Mouse (Mus musculus) G1E (cell line): ENCODE measurements at regions not wholly inside any gene's neighbourhood (a gene's known extent, or its start where the extent isn't known, plus 50 kb on each side); places are given as distances from the start of the nearest gene placed in this dataset.

Source experiments
- ATAC-seq: 2 replicates; pipeline ENCODE4 v1.8.0; 2016; ENCODE audit warnings: mild to moderate bottlenecking; ENCODE audit not compliant: insufficient number of reproducible peaks, poor library complexity, low FRiP score, severe bottlenecking; ENCODE audit errors: extremely low read depth
- DNase-seq: peaks from one replicate; pipeline ENCODE4 v3.0.0; 2012; ENCODE audit warnings: low spot score
- H3K27me3 ChIP-seq: 2 replicates; pipeline ENCODE4 v1.6.1; 2012; ENCODE audit warnings: mild to moderate bottlenecking, low read length, inconsistent platforms; ENCODE audit not compliant: insufficient read depth
- H3K36me3 ChIP-seq: replicated peaks from 2 replicates; pipeline ENCODE3; 2012; ENCODE audit warnings: mild to moderate bottlenecking, inconsistent platforms
- H3K4me1 ChIP-seq: 2 replicates; pipeline ENCODE4 v1.6.1; 2012; ENCODE audit warnings: low read depth, low read length, inconsistent platforms, mixed read lengths; ENCODE audit not compliant: insufficient read depth
- H3K4me3 ChIP-seq: 2 replicates; pipeline ENCODE4 v1.5.1; 2012; ENCODE audit warnings: low read depth, mild to moderate bottlenecking, inconsistent platforms, low read length, moderate library complexity, mixed read lengths
- H3K9me3 ChIP-seq: replicated peaks from 2 replicates; pipeline ENCODE4 v1.6.1; 2012; ENCODE audit warnings: inconsistent platforms
- CTCF ChIP-seq: IDR thresholded peaks from 2 replicates; pipeline ENCODE4 v1.5.1; 2012; ENCODE audit warnings: low read depth, low read length, inconsistent platforms, mixed read lengths
- GATA1 ChIP-seq: IDR thresholded peaks from 2 replicates; pipeline ENCODE4 v1.6.1; 2012; ENCODE audit warnings: borderline replicate concordance, low read length, inconsistent platforms, mixed read lengths
- GATA2 ChIP-seq: IDR thresholded peaks from 2 replicates; pipeline ENCODE4 v1.6.1; 2012; ENCODE audit warnings: low read depth, low read length, inconsistent platforms, borderline replicate concordance
- POLR2AphosphoS5 ChIP-seq: IDR thresholded peaks from 2 replicates; pipeline ENCODE4 v1.6.1; 2012; ENCODE audit warnings: low read depth, low read length, inconsistent platforms; ENCODE audit not compliant: insufficient replicate concordance
- TAL1 ChIP-seq: conservative IDR thresholded peaks from 2 replicates; pipeline ENCODE4 v1.6.1; 2012; ENCODE audit warnings: low read depth, low read length, inconsistent platforms, mixed read lengths

GRCm38 (mm10) chr15:53001964-53002363, 882.7 kb upstream of the Gm7489 start:
- H3K27me3 ChIP-seq = no peaks in the 10 kb centered on the region; the same call in 1 of the 2 replicates
- H3K9me3 ChIP-seq = no peaks in the 10 kb centered on the region
- H3K4me1 ChIP-seq = no peaks in the 10 kb centered on the region
- H3K4me3 ChIP-seq = no peak overlapping the region
- TF ChIP-seq GATA1 (no peak), POLR2AphosphoS5 (no peak), TAL1 (no peak), GATA2 (no peak), CTCF (no peak)
- no peak for ATAC-seq
- H3K36me3 ChIP-seq = no peaks in the 10 kb centered on the region
- no peak for DNase-seq

GRCm38 (mm10) chr15:53004078-53004477, 880.6 kb upstream of the Gm7489 start:
- ATAC-seq = no peak
- Histone ChIP-seq H3K36me3 (no peaks in the 10 kb centered on the region), H3K4me3 (no peak overlapping the region), H3K9me3 (no peaks in the 10 kb centered on the region), H3K27me3 (no peaks in the 10 kb centered on the region; the same call in 1 of the 2 replicates), H3K4me1 (no peaks in the 10 kb centered on the region)
- TF ChIP-seq GATA2 (no peak), CTCF (no peak), TAL1 (no peak), GATA1 (no peak), POLR2AphosphoS5 (no peak)
- no peak for DNase-seq

- H3K27me3 ChIP-seq = no peaks in the 10 kb centered on the region; the same call in 1 of the 2 replicates
- TF ChIP-seq CTCF = no peak
- no peak for TF ChIP-seq POLR2AphosphoS5
- TF ChIP-seq GATA2 = no peak
- TF ChIP-seq GATA1 = no peak
- H3K4me1 ChIP-seq = no peaks in the 10 kb centered on the region
- H3K9me3 ChIP-seq = no peaks in the 10 kb centered on the region
- no peak overlapping the region for H3K4me3 ChIP-seq
- ATAC-seq (no peak), DNase-seq (no peak)
- no peaks in the 10 kb centered on the region for H3K36me3 ChIP-seq
Measured at GRCm38 (mm10) chr15:53006844-53007243, 877.9 kb upstream of the Gm7489 start.

GRCm38 (mm10) chr15:53009337-53009736, 875.4 kb upstream of the Gm7489 start:
- DNase-seq (no peak), ATAC-seq (no peak)
- Histone ChIP-seq H3K27me3 (no peaks in the 10 kb centered on the region; the same call in 1 of the 2 replicates), H3K4me3 (no peak overlapping the region), H3K9me3 (no peaks in the 10 kb centered on the region), H3K4me1 (no peaks in the 10 kb centered on the region), H3K36me3 (no peaks in the 10 kb centered on the region)
- TF ChIP-seq GATA1 = no peak
- no peak for TF ChIP-seq GATA2
- no peak for TF ChIP-seq CTCF
- no peak for TF ChIP-seq TAL1
- TF ChIP-seq POLR2AphosphoS5 = no peak
